ENCODE assay signal across 8 mouse cellular contexts in the genomic region with DNA sequence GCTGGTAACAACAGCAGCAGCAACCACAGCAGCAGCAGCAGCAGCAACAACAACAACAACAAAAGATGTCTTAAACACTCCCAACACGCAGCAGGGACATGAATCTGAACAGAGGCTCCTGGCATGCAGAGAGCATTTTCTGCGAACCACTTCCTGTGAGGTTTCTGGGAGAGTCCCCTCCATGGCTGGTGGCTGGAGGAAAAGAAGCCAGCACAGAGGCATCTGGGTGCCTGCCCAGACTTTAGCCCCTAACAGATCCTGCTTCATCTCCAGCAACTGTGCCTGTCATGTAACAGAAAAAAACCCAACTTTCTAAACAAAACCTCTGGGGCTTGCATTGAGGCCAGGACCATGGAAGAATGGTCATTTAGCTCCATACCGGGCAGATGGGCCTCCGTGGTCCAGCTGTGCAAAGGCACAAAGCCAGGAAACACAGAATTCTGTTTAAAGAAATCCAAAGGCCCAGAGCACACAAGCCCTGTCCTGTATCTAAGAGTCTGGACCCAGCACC. TPM values are rescaled to one million over a fixed set of nuclear protein-coding genes. Genes with fewer than 3 reads are reported as not detected.
DNase-seq lines count a peak whose midpoint lies in the region; ATAC-seq lines count a peak whose summit lies in the region.

No protein-coding gene starts in this region.

- H3K4me2 ChIP-seq in midbrain, embryonic 15.5 days = no peak overlapping the region
- H3K4me2 ChIP-seq in midbrain, embryonic 13.5 days (replicated peaks) = no peak overlapping the region
- H3K4me2 ChIP-seq in intestine, embryonic 15.5 days (replicated peaks) = peak overlapping the region; percentile 38; the same call in 1 of the 2 replicates
- no peak overlapping the region for H3K4me2 ChIP-seq in forebrain, embryonic 16.5 days (ENCODE audit: low read length)

- H3K27ac ChIP-seq in midbrain, embryonic 15.5 days = 0 out of 2 replicates have a peak overlapping the region, but pooled peaks have one; percentile 6
- no peak overlapping the region for H3K27ac ChIP-seq in midbrain, embryonic 13.5 days
- H3K27ac ChIP-seq in intestine, embryonic 15.5 days = peak overlapping the region; percentile 87
- H3K27ac ChIP-seq in forebrain, embryonic 16.5 days (ENCODE audit: low read length) = no peak overlapping the region

- H3K9ac ChIP-seq in midbrain, embryonic 15.5 days = no peak overlapping the region
- H3K9ac ChIP-seq in midbrain, embryonic 13.5 days (replicated peaks) = no peak overlapping the region
- no peak overlapping the region for H3K9ac ChIP-seq in intestine, embryonic 15.5 days
- no peak overlapping the region for H3K9ac ChIP-seq in forebrain, embryonic 16.5 days (replicated peaks; ENCODE audit: low read depth, low read length)

- no peaks in the 10 kb centered on the region for H3K36me3 ChIP-seq in midbrain, embryonic 15.5 days (replicated peaks)
- no peaks in the 10 kb centered on the region for H3K36me3 ChIP-seq in midbrain, embryonic 13.5 days
- H3K36me3 ChIP-seq in intestine, embryonic 15.5 days = no peaks in the 10 kb centered on the region
- no peaks in the 10 kb centered on the region for H3K36me3 ChIP-seq in forebrain, embryonic 16.5 days (ENCODE audit: control insufficient read depth, insufficient read depth)

- WGBS in midbrain, embryonic 15.5 days = 61% methylated on average over 4 of the region's 4 CpGs
- 61% methylated on average over 4 of the region's 4 CpGs for WGBS in midbrain, embryonic 13.5 days
- 36% methylated on average over 4 of the region's 4 CpGs for WGBS in intestine, embryonic 15.5 days
- 43% methylated on average over 4 of the region's 4 CpGs for WGBS in forebrain, embryonic 16.5 days

- ATAC-seq in midbrain, embryonic 15.5 days (replicated peaks) = no peak
- ATAC-seq in midbrain, embryonic 13.5 days = no peak
- ATAC-seq in intestine, embryonic 15.5 days = peak; percentile 27; the same call in 1 of the 2 replicates
- ATAC-seq in forebrain, embryonic 16.5 days = no peak

- DNase-seq in gastrocnemius, postnatal 25 days = peak; percentile 74
- DNase-seq in lung, postnatal 4 days = peak; percentile 72 to 91
- no peak for DNase-seq in frontal cortex, postnatal 10 days (ENCODE audit: low spot score in 2 of 2)
- DNase-seq in B cell, adult 2 months = no peak

- H3K9me3 ChIP-seq in midbrain, embryonic 15.5 days = no peaks in the 10 kb centered on the region
- no peaks in the 10 kb centered on the region; the same call in 1 of the 2 replicates for H3K9me3 ChIP-seq in midbrain, embryonic 13.5 days
- no peaks in the 10 kb centered on the region for H3K9me3 ChIP-seq in intestine, embryonic 15.5 days
- no peaks in the 10 kb centered on the region for H3K9me3 ChIP-seq in forebrain, embryonic 16.5 days (ENCODE audit: control insufficient read depth, low read length)

- no peaks in the 10 kb centered on the region for H3K4me1 ChIP-seq in midbrain, embryonic 15.5 days
- peaks cover 29% of the 10 kb centered on the region for H3K4me1 ChIP-seq in midbrain, embryonic 13.5 days (replicated peaks)
- peaks cover 40% of the 10 kb centered on the region for H3K4me1 ChIP-seq in intestine, embryonic 15.5 days (replicated peaks)
- H3K4me1 ChIP-seq in forebrain, embryonic 16.5 days (replicated peaks; ENCODE audit: control insufficient read depth, insufficient read depth, low read length) = peaks cover 9% of the 10 kb centered on the region; the same call in 1 of the 2 replicates

- no peak overlapping the region for H3K4me3 ChIP-seq in midbrain, embryonic 15.5 days
- no peak overlapping the region for H3K4me3 ChIP-seq in midbrain, embryonic 13.5 days (replicated peaks)
- no peak overlapping the region for H3K4me3 ChIP-seq in intestine, embryonic 15.5 days (replicated peaks)
- H3K4me3 ChIP-seq in forebrain, embryonic 16.5 days (replicated peaks; ENCODE audit: low read length) = no peak overlapping the region

- no peaks in the 10 kb centered on the region for H3K27me3 ChIP-seq in midbrain, embryonic 15.5 days (replicated peaks)
- no peaks in the 10 kb centered on the region for H3K27me3 ChIP-seq in midbrain, embryonic 13.5 days
- no peaks in the 10 kb centered on the region for H3K27me3 ChIP-seq in intestine, embryonic 15.5 days (replicated peaks)
- H3K27me3 ChIP-seq in forebrain, embryonic 16.5 days (replicated peaks; ENCODE audit: control insufficient read depth, insufficient read depth, low read length) = no peaks in the 10 kb centered on the region

RNA-seq across cellular contexts. Expression of a gene that starts 34.4 kb away (rescaled TPM):
- polyA plus RNA-seq in midbrain, embryonic 15.5 days (2015; fragmentation: Nextera tagmentation; extraction: Ambion mirVana) = 43.7 and 47.5 TPM in 2 replicates
- polyA plus RNA-seq in midbrain, embryonic 13.5 days (2015; fragmentation: Nextera tagmentation; extraction: Ambion mirVana) = 28.6 and 39.1 TPM in 2 replicates
- 100 to 1,000 TPM; 101 to 136 TPM for total RNA-seq in gastrocnemius, postnatal 25 days (2021)
- 60.2 and 61.4 TPM in 2 replicates for polyA plus RNA-seq in intestine, embryonic 15.5 days (2015; fragmentation: Nextera tagmentation; extraction: Ambion mirVana)
- polyA plus RNA-seq in forebrain, embryonic 16.5 days (2015; fragmentation: Nextera tagmentation; extraction: Ambion mirVana) = 29.1 and 35.3 TPM in 2 replicates

RNA-seq across cellular contexts. Expression of a gene that starts 34.5 kb away (rescaled TPM):
- 90.6 and 102 TPM in 2 replicates for polyA plus RNA-seq in midbrain, embryonic 15.5 days (2015; fragmentation: Nextera tagmentation; extraction: Ambion mirVana)
- polyA plus RNA-seq in midbrain, embryonic 13.5 days (2015; fragmentation: Nextera tagmentation; extraction: Ambion mirVana) = 61.4 and 83.4 TPM in 2 replicates
- total RNA-seq in gastrocnemius, postnatal 25 days (2021) = 100 to 1,000 TPM; 206 to 284 TPM
- polyA plus RNA-seq in intestine, embryonic 15.5 days (2015; fragmentation: Nextera tagmentation; extraction: Ambion mirVana) = 161 and 170 TPM in 2 replicates
- 69.0 and 90.6 TPM in 2 replicates for polyA plus RNA-seq in forebrain, embryonic 16.5 days (2015; fragmentation: Nextera tagmentation; extraction: Ambion mirVana)

Comparison
In these comparisons a context has a peak if more than half of its experiments do, and no peak if none do; other contexts are left out.
1. H3K27ac ChIP-seq: peak in midbrain, embryonic 15.5 days (single experiment) and intestine, embryonic 15.5 days (single experiment); none in midbrain, embryonic 13.5 days (single experiment) and forebrain, embryonic 16.5 days (single experiment).
2. DNase-seq: peak in gastrocnemius, postnatal 25 days (single experiment) and lung, postnatal 4 days (2 of 2); none in frontal cortex, postnatal 10 days (0 of 2) and B cell, adult 2 months (0 of 2).